Mouse (Mus musculus) liver, adult 2 months (tissue): ENCODE measurements around the gene 4930505A04Rik. TPM values are rescaled to one million over a fixed set of nuclear protein-coding genes. Genes with fewer than 3 reads are reported as not detected.

ENCODE experiments used
- DNase-seq: peaks from one replicate; pipeline ENCODE4 v3.0.0-alpha.2; 2011; ENCODE audit warnings: low read depth, low spot score; ENCODE audit errors: extremely low read depth
- H3K27ac ChIP-seq: fragments of 200-500 bp; replicated peaks from 2 replicates; pipeline ENCODE4 v1.5.1; 2012; ENCODE audit warnings: low read depth, mild to moderate bottlenecking, control low read depth, inconsistent platforms, low read length; ENCODE audit not compliant: insufficient read depth
- H3K27me3 ChIP-seq: fragments of 200-500 bp; 2 replicates; pipeline ENCODE4 v1.6.1; 2012; ENCODE audit warnings: mild to moderate bottlenecking, moderate library complexity, low read length, inconsistent platforms; ENCODE audit not compliant: control insufficient read depth, insufficient read depth
- H3K36me3 ChIP-seq: fragments of 200-500 bp; 2 replicates; pipeline ENCODE4 v1.6.1; 2012; ENCODE audit warnings: low read length, inconsistent platforms; ENCODE audit not compliant: control insufficient read depth, insufficient read depth
- H3K4me1 ChIP-seq: fragments of 200-500 bp; 2 replicates; pipeline ENCODE4 v1.6.1; 2011; ENCODE audit warnings: low read length; ENCODE audit not compliant: control insufficient read depth, insufficient read depth
- H3K4me3 ChIP-seq: fragments of 200-500 bp; 2 replicates; pipeline ENCODE4 v1.5.1; 2011; ENCODE audit warnings: low read depth, mild to moderate bottlenecking, control low read depth, low read length, moderate library complexity; ENCODE audit not compliant: insufficient read depth
- H3K79me2 ChIP-seq: fragments of 200-500 bp; 2 replicates; pipeline ENCODE4 v1.6.1; 2012; ENCODE audit warnings: inconsistent platforms, mild to moderate bottlenecking, low read length, moderate library complexity; ENCODE audit not compliant: control insufficient read depth, insufficient read depth
- H3K9ac ChIP-seq: fragments of 200-500 bp; 2 replicates; pipeline ENCODE4 v1.6.1; 2012; ENCODE audit warnings: low read depth, mild to moderate bottlenecking, control low read depth, inconsistent platforms, low read length
- CTCF ChIP-seq: fragments of 200-500 bp; IDR thresholded peaks from 2 replicates; pipeline ENCODE4 v1.5.1; 2011; ENCODE audit warnings: low read depth, low read length, control low read depth
- POLR2A ChIP-seq: fragments of 200-500 bp; IDR thresholded peaks from 2 replicates; pipeline ENCODE4 v1.6.1; 2011; ENCODE audit warnings: low read length, control low read depth; ENCODE audit not compliant: insufficient read depth; ENCODE audit errors: extremely low read depth
- WGBS: fragments of 180-500 bp; shearing (Covaris S2); methylation state at CpG from one replicate; pipeline ENCODE4 v1.1.7; 2018; 5-methylcytosine and 5-hydroxymethylcytosine counted together
- polyA plus RNA-seq: library from polyadenylated mRNA; depleted of rRNA; stranded (reverse); fragments of >200 nt; gene quantifications from 2 replicates; pipeline ENCODE4 v1.2.3, GENCODE M21; 2012
- total RNA-seq: library from RNA; depleted of rRNA; stranded (reverse); fragments of >200 nt; gene quantifications from 2 replicates; pipeline ENCODE4 v1.2.3, GENCODE M21; 2014

4930505A04Rik gene
- total and polyA plus RNA-seq, 2 experiments, result not detected

GRCm38 (mm10) chr11:30491515-30492260 is 20.1 kb upstream of the 4930505A04Rik start:
- Histone ChIP-seq H3K27me3 (no peaks in the 10 kb centered on the region), H3K4me1 (no peaks in the 10 kb centered on the region), H3K27ac (no peak overlapping the region), H3K36me3 (no peaks in the 10 kb centered on the region), H3K4me3 (no peak overlapping the region), H3K9ac (no peak overlapping the region), H3K79me2 (no peaks in the 10 kb centered on the region)
- DNase-seq, result no peak
- TF ChIP-seq CTCF, result no peak
- no peak for TF ChIP-seq POLR2A

- Histone ChIP-seq H3K36me3 (no peaks in the 10 kb centered on the region), H3K9ac (no peak overlapping the region), H3K79me2 (no peaks in the 10 kb centered on the region), H3K27ac (no peak overlapping the region), H3K4me3 (no peak overlapping the region), H3K27me3 (no peaks in the 10 kb centered on the region), H3K4me1 (no peaks in the 10 kb centered on the region)
- WGBS, result 86% methylated on average over 10 of the region's 10 CpGs
- TF ChIP-seq CTCF (no peak), POLR2A (no peak)
- DNase-seq, result no peak
These were observed 16.6 kb upstream of the 4930505A04Rik start for GRCm38 (mm10) chr11:30488183-30488582.

- Histone ChIP-seq H3K9ac (no peak overlapping the region), H3K4me1 (no peaks in the 10 kb centered on the region), H3K4me3 (no peak overlapping the region), H3K36me3 (no peaks in the 10 kb centered on the region), H3K27ac (no peak overlapping the region), H3K27me3 (no peaks in the 10 kb centered on the region), H3K79me2 (no peaks in the 10 kb centered on the region)
- TF ChIP-seq POLR2A, result no peak
- no peak for TF ChIP-seq CTCF
- DNase-seq, result no peak
- 84% methylated on average over 4 of the region's 4 CpGs for WGBS
These were observed 11.7 kb upstream of the 4930505A04Rik start for GRCm38 (mm10) chr11:30483286-30483685.

- Histone ChIP-seq H3K27ac (no peak overlapping the region), H3K9ac (no peak overlapping the region), H3K27me3 (no peaks in the 10 kb centered on the region), H3K4me3 (no peak overlapping the region), H3K79me2 (no peaks in the 10 kb centered on the region), H3K4me1 (no peaks in the 10 kb centered on the region), H3K36me3 (no peaks in the 10 kb centered on the region)
- no peak for DNase-seq
- TF ChIP-seq CTCF, result no peak
- no peak for TF ChIP-seq POLR2A
- WGBS, result 69% methylated on average over 8 of the region's 8 CpGs
These were observed 440 bp downstream of the 4930505A04Rik start for GRCm38 (mm10) chr11:30471187-30471586.

GRCm38 (mm10) chr11:30454331-30454730 is 17.3 kb downstream of the 4930505A04Rik start:
- H3K27ac ChIP-seq, result no peak overlapping the region
- no peak for DNase-seq
- WGBS, result 77% methylated on average over 4 of the region's 4 CpGs
- no peaks in the 10 kb centered on the region for H3K36me3 ChIP-seq
- H3K27me3 ChIP-seq, result no peaks in the 10 kb centered on the region
- no peak overlapping the region for H3K9ac ChIP-seq
- H3K4me3 ChIP-seq, result no peak overlapping the region
- no peaks in the 10 kb centered on the region for H3K4me1 ChIP-seq
- H3K79me2 ChIP-seq, result no peaks in the 10 kb centered on the region
- TF ChIP-seq CTCF (no peak), POLR2A (no peak)

GRCm38 (mm10) chr11:30448126-30448525 is 23.5 kb downstream of the 4930505A04Rik start:
- no peaks in the 10 kb centered on the region for H3K27me3 ChIP-seq
- H3K27ac ChIP-seq, result no peak overlapping the region
- 54% methylated on average over 2 of the region's 2 CpGs for WGBS
- no peak for DNase-seq
- H3K9ac ChIP-seq, result no peak overlapping the region
- no peak for TF ChIP-seq POLR2A
- no peak for TF ChIP-seq CTCF
- H3K79me2 ChIP-seq, result no peaks in the 10 kb centered on the region
- peaks cover 2% of the 10 kb centered on the region; the same call in 1 of the 2 replicates for H3K4me1 ChIP-seq
- no peak overlapping the region for H3K4me3 ChIP-seq
- H3K36me3 ChIP-seq, result no peaks in the 10 kb centered on the region
